Mouse (Mus musculus): ENCODE results near the gene Bcl2. TPM values are rescaled to one million over a fixed set of nuclear protein-coding genes. Genes with fewer than 3 reads are reported as not detected.

Gene Bcl2
- polyA plus RNA-seq, 1 experiment from 2014 or later: 10.1 TPM

DNA sequence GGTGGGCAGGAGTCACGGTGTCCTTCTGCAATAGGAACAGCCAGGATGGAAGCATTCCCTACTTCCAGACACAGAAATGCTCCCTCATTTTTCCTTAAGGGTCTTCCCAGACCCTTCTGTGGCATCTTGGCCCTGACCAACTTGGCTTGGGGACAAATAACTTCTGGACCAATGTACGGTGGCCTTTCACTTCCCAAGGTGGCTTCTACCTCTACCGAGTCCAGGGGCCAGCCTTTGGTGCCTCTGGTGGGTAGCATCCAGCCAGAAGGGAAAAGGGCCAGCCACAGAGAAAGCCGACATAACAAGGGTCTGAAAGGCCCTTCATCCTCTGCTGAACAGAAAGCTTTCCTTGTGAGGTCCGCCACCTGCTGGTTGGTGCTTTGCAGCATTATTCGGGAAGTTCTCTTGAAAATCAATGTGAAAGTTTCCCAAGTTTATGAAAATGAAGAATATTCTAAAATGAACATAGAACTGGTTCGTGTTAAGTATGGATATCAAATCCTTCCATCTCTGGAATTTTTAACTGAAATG, 3.1 kb upstream of the Bcl2 start:
- Histone ChIP-seq H3K9ac (ENCODE audit: low read length) (no peak overlapping the region), H3K4me1 (ENCODE audit: control insufficient read depth, insufficient read depth, low read length) (no peaks in the 10 kb centered on the region; the same call in 1 of the 2 replicates), H3K36me3 (ENCODE audit: control insufficient read depth, insufficient read depth, low read length) (no peaks in the 10 kb centered on the region), H3K9me3 (ENCODE audit: control insufficient read depth, low read length) (no peaks in the 10 kb centered on the region), H3K27me3 (ENCODE audit: control insufficient read depth, insufficient read depth, low read length) (no peaks in the 10 kb centered on the region), H3K4me3 (ENCODE audit: low read depth, low read length) (no peak overlapping the region), H3K4me2 (ENCODE audit: low read depth, severe bottlenecking) (no peak overlapping the region), H3K27ac (replicated peaks; ENCODE audit: low read depth, low read length) (no peak overlapping the region)
- ATAC-seq (ENCODE audit: insufficient number of reproducible peaks, low FRiP score, low TSS enrichment, low read depth) (no peak), DNase-seq (ENCODE audit: low spot score) (peak; percentile 82)
- WGBS: 37% methylated on average over 7 of the region's 7 CpGs

DNA sequence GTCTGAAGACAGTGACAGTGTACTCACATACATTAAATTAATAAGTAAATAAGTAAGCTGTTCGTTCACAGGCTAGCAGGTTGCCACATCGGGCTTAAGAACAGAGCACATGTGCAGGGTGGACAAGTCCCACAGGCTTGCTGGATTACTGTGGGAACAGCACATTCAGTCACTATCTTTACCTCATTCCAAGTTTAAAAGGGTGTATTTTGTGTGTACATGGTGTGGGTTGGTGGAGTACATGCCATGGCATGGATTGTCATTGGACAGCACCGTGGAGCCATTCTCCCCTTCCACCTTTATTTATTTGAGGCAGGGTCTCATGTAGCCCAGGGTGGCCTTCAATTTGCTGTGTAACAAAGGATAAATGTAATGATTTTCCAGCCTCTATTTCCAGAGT, 2.1 kb upstream of the Bcl2 start:
- Histone ChIP-seq H3K9me3 (ENCODE audit: control insufficient read depth, low read length) (no peaks in the 10 kb centered on the region), H3K4me1 (ENCODE audit: control insufficient read depth, insufficient read depth, low read length) (peaks cover 3% of the 10 kb centered on the region; the same call in 1 of the 2 replicates), H3K27me3 (ENCODE audit: control insufficient read depth, insufficient read depth, low read length) (no peaks in the 10 kb centered on the region), H3K27ac (replicated peaks; ENCODE audit: low read depth, low read length) (no peak overlapping the region), H3K36me3 (ENCODE audit: control insufficient read depth, insufficient read depth, low read length) (no peaks in the 10 kb centered on the region), H3K4me2 (ENCODE audit: low read depth, severe bottlenecking) (no peak overlapping the region), H3K4me3 (ENCODE audit: low read depth, low read length) (no peak overlapping the region), H3K9ac (ENCODE audit: low read length) (no peak overlapping the region)
- DNase-seq (ENCODE audit: low spot score) (no peak), ATAC-seq (ENCODE audit: insufficient number of reproducible peaks, low FRiP score, low TSS enrichment, low read depth) (no peak)
- 89% methylated on average over 3 of the region's 3 CpGs for WGBS

DNA sequence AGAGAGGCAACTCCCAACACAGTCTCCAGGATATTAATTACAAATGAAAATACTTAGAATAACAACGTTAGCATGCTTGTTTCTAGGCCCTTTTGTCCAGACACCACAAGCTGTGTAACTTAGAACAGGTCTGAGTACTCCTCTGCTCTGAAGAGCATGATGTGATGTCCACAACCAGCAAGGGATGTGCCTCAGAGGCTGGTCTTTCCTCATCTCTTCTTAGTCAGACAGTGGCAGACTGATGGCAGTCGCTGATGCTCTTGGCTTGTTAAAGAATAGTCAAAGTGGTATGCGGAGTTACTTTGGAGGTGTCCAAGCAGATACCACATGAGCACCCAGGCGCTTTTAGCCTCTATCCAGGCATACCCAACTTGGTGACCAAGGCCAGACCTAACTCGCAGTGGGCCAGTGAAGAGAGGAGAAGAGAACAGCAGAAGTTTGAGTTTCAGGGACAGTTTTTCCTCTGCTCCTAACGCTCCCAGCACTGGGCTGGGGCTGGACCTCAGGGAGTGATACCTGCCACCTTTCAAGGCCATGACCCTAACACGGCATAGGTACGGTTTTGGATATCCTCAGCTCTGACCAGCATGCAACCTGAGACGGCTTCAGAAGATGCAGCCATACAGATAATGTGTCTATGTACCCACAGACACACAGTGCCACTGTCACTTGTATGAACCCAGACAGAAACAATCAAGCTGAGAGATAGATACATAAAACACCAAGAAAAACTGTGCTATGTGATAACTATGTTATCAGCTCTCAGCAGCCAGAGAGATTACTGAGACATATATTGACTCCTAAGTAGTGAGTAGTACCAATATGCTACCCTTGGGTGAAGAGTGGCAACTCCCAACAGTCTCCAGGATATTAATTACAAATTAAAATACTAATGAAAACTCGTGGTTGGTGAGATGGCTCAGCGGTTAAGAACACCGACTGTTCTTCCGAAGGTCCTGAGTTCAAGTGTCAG, 1.3 kb upstream of the Bcl2 start:
- peaks cover 3% of the 10 kb centered on the region; the same call in 1 of the 2 replicates for H3K4me1 ChIP-seq (ENCODE audit: control insufficient read depth, insufficient read depth, low read length)
- ATAC-seq (ENCODE audit: insufficient number of reproducible peaks, low FRiP score, low TSS enrichment, low read depth) (no peak; the same call in 1 of the 2 replicates), DNase-seq (ENCODE audit: low spot score) (no peak)
- H3K4me2 ChIP-seq (ENCODE audit: low read depth, severe bottlenecking): no peak overlapping the region
- H3K4me3 ChIP-seq (ENCODE audit: low read depth, low read length): no peak overlapping the region
- H3K9me3 ChIP-seq (ENCODE audit: control insufficient read depth, low read length): no peaks in the 10 kb centered on the region
- H3K27ac ChIP-seq (replicated peaks; ENCODE audit: low read depth, low read length): no peak overlapping the region
- WGBS: 88% methylated on average over 13 of the region's 13 CpGs
- no peaks in the 10 kb centered on the region for H3K36me3 ChIP-seq (ENCODE audit: control insufficient read depth, insufficient read depth, low read length)
- no peaks in the 10 kb centered on the region for H3K27me3 ChIP-seq (ENCODE audit: control insufficient read depth, insufficient read depth, low read length)
- H3K9ac ChIP-seq (ENCODE audit: low read length): no peak overlapping the region

DNA sequence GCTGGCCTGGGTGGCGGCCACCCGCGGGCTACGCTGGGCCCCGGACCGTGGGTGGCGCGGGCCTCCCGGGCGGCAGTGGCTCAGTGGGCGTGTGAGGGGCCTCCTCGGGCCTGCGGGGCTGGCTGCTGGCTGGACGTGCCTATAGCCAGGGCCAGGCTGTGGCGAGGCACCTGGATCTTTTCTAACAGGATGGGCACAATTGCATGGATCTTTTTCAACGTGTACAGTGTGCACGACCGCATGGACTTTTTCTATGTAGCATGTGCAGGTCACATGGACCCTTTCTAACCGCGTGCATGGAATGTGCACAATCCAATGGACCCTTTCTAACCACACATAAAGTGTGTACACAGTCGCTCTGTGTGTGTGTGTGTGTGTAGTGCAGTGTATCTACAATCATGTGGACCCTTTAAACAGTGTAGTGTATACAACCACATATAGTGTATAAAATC, 482 bp upstream of the Bcl2 start:
- peak overlapping the region; percentile 79 for H3K4me2 ChIP-seq (ENCODE audit: low read depth, severe bottlenecking)
- peak overlapping the region; percentile 89 for H3K27ac ChIP-seq (replicated peaks; ENCODE audit: low read depth, low read length)
- peak overlapping the region; percentile 95 for H3K9ac ChIP-seq (ENCODE audit: low read length)
- H3K27me3 ChIP-seq (ENCODE audit: control insufficient read depth, insufficient read depth, low read length): no peaks in the 10 kb centered on the region
- peak; percentile 69 for DNase-seq (ENCODE audit: low spot score)
- ATAC-seq (ENCODE audit: insufficient number of reproducible peaks, low FRiP score, low TSS enrichment, low read depth): peak; percentile 81
- WGBS: 18% methylated on average over 9 of the region's 21 CpGs
- peaks cover 3% of the 10 kb centered on the region; the same call in 1 of the 2 replicates for H3K4me1 ChIP-seq (ENCODE audit: control insufficient read depth, insufficient read depth, low read length)
- no peaks in the 10 kb centered on the region for H3K9me3 ChIP-seq (ENCODE audit: control insufficient read depth, low read length)
- peak overlapping the region; percentile 57 for H3K4me3 ChIP-seq (ENCODE audit: low read depth, low read length)
- no peaks in the 10 kb centered on the region for H3K36me3 ChIP-seq (ENCODE audit: control insufficient read depth, insufficient read depth, low read length)

DNA sequence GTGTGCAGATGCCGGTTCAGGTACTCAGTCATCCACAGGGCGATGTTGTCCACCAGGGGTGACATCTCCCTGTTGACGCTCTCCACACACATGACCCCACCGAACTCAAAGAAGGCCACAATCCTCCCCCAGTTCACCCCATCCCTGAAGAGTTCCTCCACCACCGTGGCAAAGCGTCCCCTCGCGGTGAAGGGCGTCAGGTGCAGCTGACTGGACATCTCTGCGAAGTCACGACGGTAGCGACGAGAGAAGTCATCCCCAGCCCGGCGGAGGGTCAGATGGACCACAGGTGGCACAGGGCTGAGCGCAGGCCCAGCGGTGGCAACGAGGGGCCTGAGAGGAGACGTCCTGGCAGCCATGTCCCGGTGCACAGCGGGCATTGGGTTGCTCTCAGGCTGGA, 1.7 kb downstream of the Bcl2 start:
- Histone ChIP-seq H3K27ac (replicated peaks; ENCODE audit: low read depth, low read length) (no peak overlapping the region), H3K27me3 (ENCODE audit: control insufficient read depth, insufficient read depth, low read length) (no peaks in the 10 kb centered on the region), H3K4me3 (ENCODE audit: low read depth, low read length) (peak overlapping the region; percentile 57), H3K4me2 (ENCODE audit: low read depth, severe bottlenecking) (peak overlapping the region; percentile 79), H3K4me1 (ENCODE audit: control insufficient read depth, insufficient read depth, low read length) (peaks cover 3% of the 10 kb centered on the region; the same call in 1 of the 2 replicates), H3K9ac (ENCODE audit: low read length) (no peak overlapping the region), H3K9me3 (ENCODE audit: control insufficient read depth, low read length) (no peaks in the 10 kb centered on the region), H3K36me3 (ENCODE audit: control insufficient read depth, insufficient read depth, low read length) (no peaks in the 10 kb centered on the region)
- 8% methylated on average over 22 of the region's 22 CpGs for WGBS
- DNase-seq (ENCODE audit: low spot score) (peak; percentile 61), ATAC-seq (ENCODE audit: insufficient number of reproducible peaks, low FRiP score, low TSS enrichment, low read depth) (no peak)

DNA sequence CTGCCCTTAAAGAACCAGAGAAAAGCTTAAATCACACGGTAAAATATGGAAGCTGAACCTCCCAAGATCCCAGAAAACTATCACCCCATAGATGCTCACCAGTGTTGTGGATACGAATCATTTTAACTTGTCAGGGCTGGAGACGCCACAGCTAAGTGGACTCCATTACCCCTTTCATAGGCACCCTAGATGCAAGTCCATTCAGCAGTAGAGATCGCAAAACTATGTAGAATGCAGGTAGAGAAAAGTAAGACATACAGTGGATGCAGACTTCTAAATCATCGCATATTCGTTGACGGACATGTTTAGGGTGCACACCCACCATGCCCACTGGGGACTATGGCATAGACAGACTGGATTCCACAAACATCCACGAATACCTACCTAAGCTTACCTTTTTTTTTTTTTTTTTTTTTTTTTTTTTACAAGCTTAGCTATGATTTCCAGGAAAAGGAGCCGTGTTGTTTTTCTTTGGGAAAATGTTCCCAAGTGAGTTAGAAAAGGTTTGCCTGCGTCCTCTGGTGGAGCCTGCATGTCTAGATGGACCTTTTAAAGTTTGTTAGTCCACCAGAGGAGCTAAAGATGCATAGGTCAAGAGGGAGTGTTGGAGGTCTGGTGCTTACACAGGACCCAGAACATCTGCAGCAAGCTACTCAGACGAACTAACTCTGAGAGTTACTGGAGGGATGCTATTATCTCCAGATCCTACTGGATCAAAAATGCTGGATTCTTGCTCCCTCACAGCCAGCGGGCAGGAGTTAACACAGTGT, 2.5 kb downstream of the Bcl2 start:
- Histone ChIP-seq H3K27me3 (ENCODE audit: control insufficient read depth, insufficient read depth, low read length) (no peaks in the 10 kb centered on the region), H3K4me1 (ENCODE audit: control insufficient read depth, insufficient read depth, low read length) (peaks cover 3% of the 10 kb centered on the region; the same call in 1 of the 2 replicates), H3K4me3 (ENCODE audit: low read depth, low read length) (peak overlapping the region; percentile 57), H3K4me2 (ENCODE audit: low read depth, severe bottlenecking) (peak overlapping the region; percentile 79), H3K9me3 (ENCODE audit: control insufficient read depth, low read length) (no peaks in the 10 kb centered on the region), H3K27ac (replicated peaks; ENCODE audit: low read depth, low read length) (no peak overlapping the region), H3K36me3 (ENCODE audit: control insufficient read depth, insufficient read depth, low read length) (no peaks in the 10 kb centered on the region), H3K9ac (ENCODE audit: low read length) (no peak overlapping the region)
- WGBS: 71% methylated on average over 12 of the region's 12 CpGs
- ATAC-seq (ENCODE audit: insufficient number of reproducible peaks, low FRiP score, low TSS enrichment, low read depth) (no peak), DNase-seq (ENCODE audit: low spot score) (no peak)

DNA sequence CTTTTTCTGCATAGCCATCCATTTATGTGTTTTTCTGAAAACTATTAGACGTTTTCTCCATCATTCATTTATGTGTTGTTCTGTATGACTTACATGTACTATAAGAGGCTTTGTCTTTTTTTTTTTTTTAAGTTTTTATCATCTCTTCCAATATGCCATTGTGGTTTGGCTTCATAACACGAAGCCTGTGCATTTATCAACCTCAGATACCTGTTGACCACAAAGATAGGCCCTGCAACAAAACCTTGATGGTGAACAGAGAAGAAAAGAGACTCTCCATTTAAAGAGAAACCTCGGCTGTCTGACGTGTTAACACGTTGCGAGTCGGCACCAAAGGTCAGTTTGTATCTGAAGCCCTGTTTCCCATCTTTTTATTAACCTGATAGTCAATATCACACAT, 3.9 kb downstream of the Bcl2 start:
- Histone ChIP-seq H3K27me3 (ENCODE audit: control insufficient read depth, insufficient read depth, low read length) (no peaks in the 10 kb centered on the region), H3K9ac (ENCODE audit: low read length) (no peak overlapping the region), H3K4me1 (ENCODE audit: control insufficient read depth, insufficient read depth, low read length) (peaks cover 3% of the 10 kb centered on the region; the same call in 1 of the 2 replicates), H3K27ac (replicated peaks; ENCODE audit: low read depth, low read length) (no peak overlapping the region), H3K36me3 (ENCODE audit: control insufficient read depth, insufficient read depth, low read length) (no peaks in the 10 kb centered on the region), H3K4me3 (ENCODE audit: low read depth, low read length) (no peak overlapping the region), H3K9me3 (ENCODE audit: control insufficient read depth, low read length) (no peaks in the 10 kb centered on the region), H3K4me2 (ENCODE audit: low read depth, severe bottlenecking) (no peak overlapping the region)
- WGBS: 90% methylated on average over 7 of the region's 7 CpGs
- DNase-seq (ENCODE audit: low spot score): no peak
- no peak for ATAC-seq (ENCODE audit: insufficient number of reproducible peaks, low FRiP score, low TSS enrichment, low read depth)
